In the genomic region with DNA sequence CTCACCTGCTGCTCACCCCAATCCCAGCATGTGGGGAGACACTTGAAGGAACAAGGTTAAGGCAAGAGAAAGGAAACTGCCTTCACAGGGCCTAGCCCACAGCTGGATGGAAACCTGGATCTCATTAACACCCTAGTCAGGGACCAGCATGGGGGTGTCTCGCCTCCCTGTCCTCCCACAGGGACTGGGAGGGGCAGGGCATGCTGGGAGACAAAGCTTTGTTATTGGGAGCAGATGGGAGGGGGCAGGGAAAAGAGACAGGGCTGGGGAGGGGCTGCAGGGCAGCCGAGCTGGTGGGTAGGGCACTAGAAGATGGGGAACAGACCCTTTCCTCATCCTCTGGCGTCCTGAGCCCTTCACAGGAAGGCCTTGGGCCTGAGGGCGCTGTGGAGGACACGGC, we compare ENCODE assay signal across 13 mouse cellular contexts.
DNase-seq lines count a peak whose midpoint lies in the region; ATAC-seq and TF ChIP-seq lines count a peak whose summit lies in the region.
"Had no signal": no experiment of that assay in that cellular context is flagged by ENCODE, and none has a peak within 500 bp of the region (broad histone marks: within the 10 kb centered on the region; RNA-seq: fewer than 3 reads in every experiment).

No protein-coding gene starts in this region.

- H3K27me3 ChIP-seq in hindbrain, embryonic 10.5 days (ENCODE audit: insufficient read depth, poor library complexity, severe bottlenecking), result peaks cover 19% of the 10 kb centered on the region
- H3K27me3 ChIP-seq in hindbrain, postnatal 0 days (ENCODE audit: insufficient read depth, low read length), result no peaks in the 10 kb centered on the region
- H3K27me3 ChIP-seq in limb, embryonic 10.5 days (ENCODE audit: low read depth, poor library complexity, severe bottlenecking), result no peaks in the 10 kb centered on the region
- H3K27me3 ChIP-seq: liver, embryonic 13.5 days; neural tube, embryonic 13.5 days had no signal

- no peak for ATAC-seq in hindbrain, postnatal 0 days
- ATAC-seq: lung, postnatal 0 days had no signal

- no peak overlapping the region for H3K4me2 ChIP-seq in hindbrain, postnatal 0 days (ENCODE audit: low read depth, low read length)
- H3K4me2 ChIP-seq: liver, embryonic 13.5 days; midbrain, embryonic 12.5 days; neural tube, embryonic 13.5 days had no signal

- TF ChIP-seq CTCF in hindbrain, postnatal 0 days (IDR thresholded peaks at IDR 0.05; ENCODE audit: low read depth), result no peak

- H3K36me3 ChIP-seq in hindbrain, embryonic 10.5 days, result no peaks in the 10 kb centered on the region
- H3K36me3 ChIP-seq in hindbrain, postnatal 0 days (ENCODE audit: insufficient read depth, low read length), result no peaks in the 10 kb centered on the region
- H3K36me3 ChIP-seq in limb, embryonic 10.5 days, result no peaks in the 10 kb centered on the region
- H3K36me3 ChIP-seq: liver, embryonic 13.5 days; midbrain, embryonic 12.5 days; neural tube, embryonic 13.5 days had no signal

- 20% methylated on average over 5 of the region's 5 CpGs for WGBS in hindbrain, embryonic 10.5 days
- WGBS in hindbrain, postnatal 0 days, result 41% methylated on average over 5 of the region's 5 CpGs
- WGBS in limb, embryonic 10.5 days, result 11% methylated on average over 5 of the region's 5 CpGs

- H3K9ac ChIP-seq in hindbrain, postnatal 0 days (replicated peaks; ENCODE audit: low read length), result no peak overlapping the region
- H3K9ac ChIP-seq: liver, embryonic 13.5 days; midbrain, embryonic 12.5 days; neural tube, embryonic 13.5 days had no signal

- no peak overlapping the region for H3K4me3 ChIP-seq in hindbrain, embryonic 10.5 days
- H3K4me3 ChIP-seq in hindbrain, postnatal 0 days (ENCODE audit: low read length), result no peak overlapping the region
- peak overlapping the region; percentile 11; the same call in 1 of the 2 replicates for H3K4me3 ChIP-seq in limb, embryonic 10.5 days
- H3K4me3 ChIP-seq: liver, embryonic 13.5 days; midbrain, embryonic 12.5 days; neural tube, embryonic 13.5 days had no signal

- H3K9me3 ChIP-seq in hindbrain, embryonic 10.5 days, result no peaks in the 10 kb centered on the region
- H3K9me3 ChIP-seq in hindbrain, postnatal 0 days (ENCODE audit: low read length), result no peaks in the 10 kb centered on the region
- no peaks in the 10 kb centered on the region for H3K9me3 ChIP-seq in limb, embryonic 10.5 days (replicated peaks)
- H3K9me3 ChIP-seq: liver, embryonic 13.5 days; midbrain, embryonic 12.5 days; neural tube, embryonic 13.5 days had no signal

- no peak for DNase-seq in hindbrain, embryonic 10.5 days (ENCODE audit: low spot score)
- no peak for DNase-seq in hindbrain, postnatal 0 days (ENCODE audit: low spot score)
- DNase-seq in ES-CJ7 (ENCODE audit: low read depth, low spot score), result peak; percentile 12
- DNase-seq in embryo, embryonic 11 days, result peak; percentile 61
- DNase-seq in limb, embryonic 10.5 days (ENCODE audit: low spot score), result peak; percentile 80
- DNase-seq in Muller cell, postnatal 12 days (ENCODE audit: inconsistent ontology term), result no peak
- no peak for DNase-seq in yolk sac, embryonic 10.5 days (ENCODE audit: low spot score)
- no peak for DNase-seq in cerebellum, adult 9-11 months
- DNase-seq: cerebellum, adult 11-12 months; liver, embryonic 13.5 days had no signal

- H3K4me1 ChIP-seq in hindbrain, embryonic 10.5 days (replicated peaks), result peaks cover 46% of the 10 kb centered on the region
- H3K4me1 ChIP-seq in hindbrain, postnatal 0 days (ENCODE audit: insufficient read depth, low read length), result no peaks in the 10 kb centered on the region; the same call in 1 of the 2 replicates
- H3K4me1 ChIP-seq in limb, embryonic 10.5 days, result peaks cover 100% of the 10 kb centered on the region
- H3K4me1 ChIP-seq: liver, embryonic 13.5 days had no signal

- peak overlapping the region; percentile 78 for H3K27ac ChIP-seq in hindbrain, embryonic 10.5 days
- no peak overlapping the region for H3K27ac ChIP-seq in hindbrain, postnatal 0 days
- peak overlapping the region; percentile 87 for H3K27ac ChIP-seq in limb, embryonic 10.5 days
- H3K27ac ChIP-seq: liver, embryonic 13.5 days; midbrain, embryonic 12.5 days; neural tube, embryonic 13.5 days had no signal

Comparison
In these comparisons a context has a peak if more than half of its experiments do, and no peak if none do; other contexts are left out.
1. DNase-seq: peak in ES-CJ7 (single experiment), embryo, embryonic 11 days (single experiment) and limb, embryonic 10.5 days (single experiment); none in hindbrain, embryonic 10.5 days (single experiment), hindbrain, postnatal 0 days (single experiment), Muller cell, postnatal 12 days (single experiment), yolk sac, embryonic 10.5 days (single experiment) and cerebellum, adult 9-11 months (single experiment).